Mouse (Mus musculus) kidney, adult 2 months (tissue): ENCODE results near the gene Adam23.

Source experiments
- CTCF ChIP-seq: fragments of 200-500 bp; conservative IDR thresholded peaks from 2 replicates; pipeline ENCODE4 v1.5.1; 2011; ENCODE audit warnings: low read depth, mild to moderate bottlenecking, control low read depth, low read length, moderate library complexity, mixed read lengths; ENCODE audit not compliant: insufficient read depth, insufficient read length
- POLR2A ChIP-seq: fragments of 200-500 bp; IDR thresholded peaks from one replicate; pipeline ENCODE4 v1.6.1; 2011; ENCODE audit warnings: low read depth, low read length, control low read depth

- TF ChIP-seq CTCF (no peak), POLR2A (no peak)
Measured at GRCm38 (mm10) chr1:63539884-63540613, 94.4 kb downstream of the Adam23 start.
